Mouse (Mus musculus) lung, postnatal 36 days (tissue): ENCODE measurements around the gene Ppm1e.

Source experiments
- DNase-seq: peaks from one replicate; pipeline ENCODE4 v3.0.0; 2022; ENCODE audit warnings: mixed read lengths

Gene Ppm1e

GRCm38 (mm10) chr11:87247494-87247866, 111.3 kb downstream of the Ppm1e start:
- DNase-seq, result no peak

DNA sequence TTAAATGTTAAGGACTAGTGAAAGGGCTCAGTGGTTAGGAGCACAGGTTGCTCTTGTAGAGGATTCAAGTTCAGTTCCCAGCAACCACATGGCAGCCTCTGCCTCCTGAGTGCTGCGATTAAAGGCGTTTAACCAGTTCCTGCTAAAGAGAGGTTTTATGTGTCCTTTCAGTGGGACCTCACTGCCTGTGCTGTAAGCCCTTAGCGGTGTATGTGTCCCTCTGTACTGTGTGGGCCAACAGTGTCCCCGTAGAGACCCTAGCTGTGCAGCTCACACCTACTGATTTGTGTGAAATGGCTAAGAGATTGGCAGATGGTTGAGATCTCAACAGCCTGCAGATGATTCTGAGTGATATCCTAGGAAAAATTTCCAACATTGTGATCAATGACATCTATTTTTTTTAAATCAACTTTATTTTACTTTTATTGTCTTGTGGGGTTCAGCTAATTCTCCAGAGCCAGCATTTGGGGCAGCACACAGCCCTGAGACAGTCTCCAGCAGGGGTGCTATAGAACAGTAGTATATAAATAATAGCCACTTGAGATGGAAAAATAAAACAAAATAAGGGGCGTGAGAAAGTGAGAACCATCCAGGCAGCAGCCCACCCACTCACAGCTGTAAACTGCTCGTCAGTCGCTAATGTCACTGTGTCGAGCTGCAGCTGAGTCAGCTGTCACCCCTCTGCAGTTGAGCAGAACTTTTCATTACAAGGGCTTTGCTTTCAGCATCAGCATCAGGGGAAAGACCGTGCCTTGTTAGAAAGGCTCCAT, 111.9 kb downstream of the Ppm1e start:
- DNase-seq, result no peak

DNA sequence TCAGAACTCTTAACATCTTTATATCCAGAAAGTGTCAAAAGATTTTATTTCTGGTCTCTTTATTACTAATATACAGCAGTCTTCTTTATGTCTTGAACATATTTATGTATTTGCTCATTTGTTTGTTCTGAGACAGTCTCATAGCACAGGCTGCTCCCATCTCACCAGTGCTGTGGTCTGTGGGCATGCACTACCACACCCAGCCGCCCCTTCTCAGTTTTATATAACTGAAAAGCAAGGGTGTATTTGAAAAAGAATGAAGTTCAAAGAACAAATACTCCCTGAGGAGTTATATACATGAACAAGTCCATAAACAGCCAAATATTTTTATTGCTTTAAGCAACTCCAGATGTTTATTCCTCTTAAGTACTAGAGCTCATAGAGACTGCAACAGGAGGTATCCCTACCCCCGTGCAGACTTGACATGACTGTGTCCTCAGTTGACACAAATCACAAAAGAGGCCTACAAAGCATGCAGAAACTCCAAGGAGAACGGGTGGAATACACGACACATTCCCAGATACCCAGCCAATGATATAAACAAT, 112.6 kb downstream of the Ppm1e start:
- no peak for DNase-seq

DNA sequence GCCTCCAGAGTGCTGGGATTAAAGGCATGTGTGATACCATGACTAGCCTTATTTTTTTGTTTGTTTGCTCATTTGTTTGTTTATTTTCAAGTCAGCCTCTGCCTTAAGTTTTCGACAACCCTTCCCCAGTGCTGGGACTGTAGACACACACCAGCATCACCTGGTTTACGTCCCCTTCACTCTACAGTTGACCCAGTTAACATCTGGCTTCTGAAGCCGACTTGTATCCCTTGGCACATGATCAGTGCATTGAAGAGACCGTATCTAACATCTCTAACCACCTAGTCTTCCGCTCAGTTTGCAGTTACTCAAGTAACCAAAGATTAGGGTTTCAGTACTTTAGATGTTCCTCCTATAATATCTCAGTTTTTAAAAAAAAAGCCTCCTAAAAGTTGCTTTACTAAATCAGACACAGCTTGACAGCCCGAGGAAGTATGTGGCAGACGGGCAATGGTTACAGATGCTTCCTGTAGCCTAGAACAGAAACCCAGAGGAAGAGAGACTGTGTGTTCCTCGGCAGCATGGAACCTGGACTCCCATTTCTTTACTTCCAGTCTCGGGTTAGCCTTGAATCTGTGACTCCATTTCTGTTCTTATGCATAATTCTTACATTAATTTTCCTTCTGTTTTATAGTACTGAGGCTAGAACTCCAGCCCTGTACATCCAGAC, 113.5 kb downstream of the Ppm1e start:
- DNase-seq, result no peak

GRCm38 (mm10) chr11:87241256-87241655, 117.6 kb downstream of the Ppm1e start:
- DNase-seq, result no peak

GRCm38 (mm10) chr11:87240833-87241215, 118.0 kb downstream of the Ppm1e start:
- DNase-seq, result no peak

DNA sequence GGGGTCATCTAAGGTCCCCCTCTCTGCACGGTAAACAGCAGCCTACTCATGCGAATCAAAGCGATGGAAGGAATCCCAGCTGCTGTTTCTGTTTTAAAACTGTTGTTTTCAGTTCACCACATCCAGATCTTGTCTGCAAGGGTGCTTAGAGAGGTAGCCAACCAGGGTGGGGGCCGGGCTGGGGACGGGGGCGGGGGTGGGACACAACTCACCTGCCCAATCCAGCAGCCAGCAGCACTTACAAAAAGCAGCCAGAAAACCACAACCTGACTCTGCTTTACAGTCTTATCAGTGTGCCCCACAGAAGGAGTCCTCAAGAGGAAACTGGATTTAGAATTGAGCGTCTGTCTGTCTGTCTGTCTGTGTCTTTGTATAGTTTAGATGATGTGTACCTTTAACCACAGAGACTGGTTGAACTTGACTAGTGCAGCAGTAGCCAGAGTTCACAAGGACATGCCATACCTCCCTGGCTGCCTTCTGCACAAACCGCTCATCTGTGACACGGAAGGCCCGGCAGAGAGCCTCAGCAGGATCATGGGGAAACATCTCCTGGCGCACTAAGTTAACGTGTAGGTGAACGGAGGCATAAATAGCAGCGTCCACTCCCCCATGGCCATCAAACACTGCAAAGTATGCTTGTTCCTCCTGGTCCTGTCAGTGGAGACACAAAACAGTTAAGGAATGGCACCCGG, 118.5 kb downstream of the Ppm1e start:
- DNase-seq, result no peak

GRCm38 (mm10) chr11:87238891-87239530, 119.8 kb downstream of the Ppm1e start:
- no peak for DNase-seq

DNA sequence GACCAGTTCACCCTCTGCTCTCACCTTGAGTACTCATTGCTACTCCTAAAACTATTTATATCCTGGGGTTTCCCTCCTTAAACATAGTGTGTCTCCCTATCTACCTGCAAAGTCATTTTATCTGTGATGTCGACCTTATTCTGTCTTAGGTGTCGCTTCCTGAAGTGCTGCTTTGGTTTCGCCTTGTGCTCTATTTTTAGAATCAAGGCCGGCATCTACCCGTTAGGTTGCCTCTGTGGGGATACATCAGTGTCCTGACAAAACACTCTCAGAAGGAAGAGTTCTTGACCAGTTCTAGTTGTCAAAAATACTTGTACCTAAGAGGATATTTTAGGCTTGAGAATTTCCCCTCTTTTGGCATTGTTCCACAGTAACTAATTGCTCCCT, 123.3 kb downstream of the Ppm1e start:
- DNase-seq, result no peak

- no peak for DNase-seq
These were observed 123.9 kb downstream of the Ppm1e start for GRCm38 (mm10) chr11:87234743-87235485.

GRCm38 (mm10) chr11:87233377-87233776, 125.4 kb downstream of the Ppm1e start:
- no peak for DNase-seq

GRCm38 (mm10) chr11:87227056-87227455, 131.8 kb downstream of the Ppm1e start:
- no peak for DNase-seq

- peak; percentile 25 for DNase-seq
These were observed 136.1 kb downstream of the Ppm1e start for GRCm38 (mm10) chr11:87222686-87223085.

DNA sequence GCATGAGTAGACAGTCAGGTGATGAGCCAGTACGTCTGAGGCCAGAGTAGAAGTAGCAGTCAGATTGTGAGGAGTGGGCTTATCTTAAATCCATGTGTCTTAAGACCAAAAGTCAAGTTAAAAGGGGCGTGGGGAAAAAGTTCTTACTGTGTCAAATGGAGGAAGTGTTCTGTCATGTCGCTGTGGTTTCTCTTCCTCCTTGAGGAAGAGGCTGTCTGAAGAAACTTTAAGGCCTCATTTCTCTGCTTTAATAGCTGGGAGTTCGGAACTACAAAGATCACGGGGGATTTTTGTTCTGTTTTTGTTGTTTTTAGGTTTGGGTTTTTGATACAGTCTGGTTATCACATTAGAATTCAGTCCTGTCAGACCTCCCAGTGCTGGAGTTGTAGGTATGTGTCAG, 146.5 kb downstream of the Ppm1e start:
- peak; percentile 12 for DNase-seq
